Mouse (Mus musculus): ENCODE results near the gene Sema6b. TPM values are rescaled to one million over a fixed set of nuclear protein-coding genes. Genes with fewer than 3 reads are reported as not detected.

The Sema6b gene
- total and polyA plus RNA-seq, 3 experiments = 8.6 to 12.6 (median 8.9) TPM

- peak; percentile 38 to 45 for DNase-seq
- intact Hi-C loops (cut with DNase I) = no loop called here
- no peaks in the 10 kb centered on the region for H3K4me1 ChIP-seq (ENCODE audit: control insufficient read depth, insufficient read depth, low read length)
- no peaks in the 10 kb centered on the region for H3K27me3 ChIP-seq (ENCODE audit: control insufficient read depth, insufficient read depth, low read length)
- no peaks in the 10 kb centered on the region for H3K79me2 ChIP-seq (replicated peaks; ENCODE audit: control insufficient read depth, insufficient read depth, low read length)
- WGBS = 72% methylated on average over 3 of the region's 3 CpGs
- no peak overlapping the region for H3K4me3 ChIP-seq
- TF ChIP-seq POLR2A (IDR thresholded peaks at IDR 0.05; ENCODE audit: insufficient read depth, low read depth, low read length) = peak; percentile 67; the same call in 1 of the 2 replicates
- TF ChIP-seq EP300 (IDR thresholded peaks at IDR 0.05; ENCODE audit: insufficient read depth, low read depth, low read length) = peak; percentile 67; the same call in 1 of the 2 replicates
- TF ChIP-seq CTCF (IDR thresholded peaks at IDR 0.05) = no peak
- no peaks in the 10 kb centered on the region for H3K36me3 ChIP-seq (ENCODE audit: control insufficient read depth, insufficient read depth, low read length)
- no peak overlapping the region for H3K27ac ChIP-seq
- no peak overlapping the region for H3K9ac ChIP-seq (ENCODE audit: low read depth, low read length)
Measured at GRCm38 (mm10) chr17:56100811-56101210, 39.3 kb downstream of the Sema6b start.

GRCm38 (mm10) chr17:56098711-56099572 lies 41.2 kb downstream of the Sema6b start:
- 77% methylated on average over 15 of the region's 15 CpGs for WGBS
- no peak overlapping the region for H3K4me3 ChIP-seq
- H3K4me1 ChIP-seq (ENCODE audit: control insufficient read depth, insufficient read depth, low read length) = no peaks in the 10 kb centered on the region
- intact Hi-C loops (cut with DNase I) = no loop called here
- H3K79me2 ChIP-seq (replicated peaks; ENCODE audit: control insufficient read depth, insufficient read depth, low read length) = no peaks in the 10 kb centered on the region
- H3K9ac ChIP-seq (ENCODE audit: low read depth, low read length) = no peak overlapping the region
- TF ChIP-seq CTCF (IDR thresholded peaks at IDR 0.05) = peak; percentile 35
- no peak for TF ChIP-seq POLR2A (IDR thresholded peaks at IDR 0.05; ENCODE audit: insufficient read depth, low read depth, low read length)
- peak in 1 of 2 experiments; percentile 47 for DNase-seq
- no peaks in the 10 kb centered on the region for H3K36me3 ChIP-seq (ENCODE audit: control insufficient read depth, insufficient read depth, low read length)
- no peaks in the 10 kb centered on the region for H3K27me3 ChIP-seq (ENCODE audit: control insufficient read depth, insufficient read depth, low read length)
- no peak overlapping the region for H3K27ac ChIP-seq

- Histone ChIP-seq H3K27ac (no peak overlapping the region), H3K4me1 (ENCODE audit: control insufficient read depth, insufficient read depth, low read length) (no peaks in the 10 kb centered on the region), H3K27me3 (ENCODE audit: control insufficient read depth, insufficient read depth, low read length) (no peaks in the 10 kb centered on the region), H3K9ac (ENCODE audit: low read depth, low read length) (no peak overlapping the region), H3K36me3 (ENCODE audit: control insufficient read depth, insufficient read depth, low read length) (no peaks in the 10 kb centered on the region), H3K79me2 (replicated peaks; ENCODE audit: control insufficient read depth, insufficient read depth, low read length) (no peaks in the 10 kb centered on the region), H3K4me3 (no peak overlapping the region)
- TF ChIP-seq CTCF (IDR thresholded peaks at IDR 0.05) (no peak), EP300 (IDR thresholded peaks at IDR 0.05; ENCODE audit: insufficient read depth, low read depth, low read length) (no peak), POLR2A (IDR thresholded peaks at IDR 0.05; ENCODE audit: insufficient read depth, low read depth, low read length) (no peak)
- no peak for DNase-seq
- WGBS = 88% methylated on average over 8 of the region's 8 CpGs
- intact Hi-C loops (cut with DNase I) = no loop called here
Measured at GRCm38 (mm10) chr17:56098180-56098579, 42.0 kb downstream of the Sema6b start.

GRCm38 (mm10) chr17:56096883-56097282 lies 43.3 kb downstream of the Sema6b start:
- Histone ChIP-seq H3K4me1 (ENCODE audit: control insufficient read depth, insufficient read depth, low read length) (no peaks in the 10 kb centered on the region), H3K9ac (ENCODE audit: low read depth, low read length) (no peak overlapping the region), H3K27me3 (ENCODE audit: control insufficient read depth, insufficient read depth, low read length) (no peaks in the 10 kb centered on the region), H3K27ac (no peak overlapping the region), H3K4me3 (no peak overlapping the region), H3K36me3 (ENCODE audit: control insufficient read depth, insufficient read depth, low read length) (no peaks in the 10 kb centered on the region), H3K79me2 (replicated peaks; ENCODE audit: control insufficient read depth, insufficient read depth, low read length) (no peaks in the 10 kb centered on the region)
- intact Hi-C loops (cut with DNase I) = no loop called here
- DNase-seq = no peak
- TF ChIP-seq POLR2A (IDR thresholded peaks at IDR 0.05; ENCODE audit: insufficient read depth, low read depth, low read length) (no peak), EP300 (IDR thresholded peaks at IDR 0.05; ENCODE audit: insufficient read depth, low read depth, low read length) (no peak), CTCF (IDR thresholded peaks at IDR 0.05) (no peak)
- WGBS = 89% methylated on average over 12 of the region's 12 CpGs

- TF ChIP-seq CTCF (IDR thresholded peaks at IDR 0.05) (no peak), EP300 (IDR thresholded peaks at IDR 0.05; ENCODE audit: insufficient read depth, low read depth, low read length) (no peak), POLR2A (IDR thresholded peaks at IDR 0.05; ENCODE audit: insufficient read depth, low read depth, low read length) (no peak)
- H3K79me2 ChIP-seq (replicated peaks; ENCODE audit: control insufficient read depth, insufficient read depth, low read length) = no peaks in the 10 kb centered on the region
- H3K36me3 ChIP-seq (ENCODE audit: control insufficient read depth, insufficient read depth, low read length) = no peaks in the 10 kb centered on the region
- WGBS = 97% methylated on average over 1 of the region's 1 CpGs
- no peak overlapping the region for H3K9ac ChIP-seq (ENCODE audit: low read depth, low read length)
- H3K27me3 ChIP-seq (ENCODE audit: control insufficient read depth, insufficient read depth, low read length) = no peaks in the 10 kb centered on the region
- no peak overlapping the region for H3K27ac ChIP-seq
- no peaks in the 10 kb centered on the region for H3K4me1 ChIP-seq (ENCODE audit: control insufficient read depth, insufficient read depth, low read length)
- DNase-seq = no peak
- no peak overlapping the region for H3K4me3 ChIP-seq
- intact Hi-C loops (cut with DNase I) = no loop called here
Measured at GRCm38 (mm10) chr17:56092794-56093193, 47.3 kb downstream of the Sema6b start.

DNA sequence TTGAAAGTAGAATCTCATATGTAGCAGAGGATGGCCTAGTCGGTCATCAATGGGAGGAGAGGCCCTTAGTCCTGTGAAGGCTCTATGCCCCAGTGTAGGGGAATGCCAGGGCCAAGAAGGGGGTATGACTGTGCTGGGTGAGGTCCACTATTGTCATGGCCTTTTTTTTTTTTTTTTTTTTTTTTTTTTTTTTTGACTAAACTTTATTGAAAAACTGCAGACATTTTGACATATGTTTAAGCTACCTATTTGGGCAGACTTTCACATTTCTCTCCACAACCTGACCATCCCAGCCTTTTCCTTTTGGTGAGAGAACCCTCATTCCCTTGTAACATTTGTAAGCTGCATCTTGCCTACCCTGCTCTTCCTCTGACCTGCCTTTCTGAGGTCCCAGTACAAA lies 47.8 kb downstream of the Sema6b start:
- Histone ChIP-seq H3K4me3 (no peak overlapping the region), H3K27ac (no peak overlapping the region), H3K27me3 (ENCODE audit: control insufficient read depth, insufficient read depth, low read length) (no peaks in the 10 kb centered on the region), H3K79me2 (replicated peaks; ENCODE audit: control insufficient read depth, insufficient read depth, low read length) (no peaks in the 10 kb centered on the region), H3K36me3 (ENCODE audit: control insufficient read depth, insufficient read depth, low read length) (no peaks in the 10 kb centered on the region), H3K4me1 (ENCODE audit: control insufficient read depth, insufficient read depth, low read length) (no peaks in the 10 kb centered on the region), H3K9ac (ENCODE audit: low read depth, low read length) (no peak overlapping the region)
- WGBS = 77% methylated on average over 1 of the region's 1 CpGs
- no peak for TF ChIP-seq POLR2A (IDR thresholded peaks at IDR 0.05; ENCODE audit: insufficient read depth, low read depth, low read length)
- no peak for TF ChIP-seq EP300 (IDR thresholded peaks at IDR 0.05; ENCODE audit: insufficient read depth, low read depth, low read length)
- TF ChIP-seq CTCF (IDR thresholded peaks at IDR 0.05) = no peak
- DNase-seq = no peak
- intact Hi-C loops (cut with DNase I) = no loop called here

All from heart, adult 2 months (tissue).